Mouse (Mus musculus): ENCODE measurements at regions not wholly inside any gene's neighbourhood (a gene's known extent, or its start where the extent isn't known, plus 50 kb on each side); places are given as distances from the start of the nearest gene placed in this dataset.
"Not testable (repeated sequence)": the region's sequence is repeated elsewhere in the genome, so short reads cannot be mapped to it uniquely, and the experiment has no call there.

DNA sequence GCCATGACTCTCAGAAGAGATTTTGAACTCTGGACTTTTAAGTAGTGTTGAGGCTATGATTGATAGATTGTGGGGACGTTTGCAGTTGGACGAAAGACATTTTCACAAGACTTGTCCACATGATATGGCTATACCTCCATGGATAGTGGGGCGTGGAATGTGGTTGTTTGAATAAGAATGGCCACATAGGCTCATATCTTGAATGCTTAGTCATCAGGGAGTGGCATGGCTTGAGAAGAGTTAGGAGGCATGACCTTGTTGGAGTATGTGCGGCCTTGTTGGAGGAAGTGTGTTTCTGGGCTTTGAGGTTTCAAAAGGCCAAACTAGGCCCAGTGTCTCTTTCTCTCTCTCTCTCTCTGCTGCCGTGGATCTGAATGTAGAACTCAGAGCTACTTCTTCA, 204.7 kb upstream of the Pclo start:
- DNase-seq, result no peak

DNA sequence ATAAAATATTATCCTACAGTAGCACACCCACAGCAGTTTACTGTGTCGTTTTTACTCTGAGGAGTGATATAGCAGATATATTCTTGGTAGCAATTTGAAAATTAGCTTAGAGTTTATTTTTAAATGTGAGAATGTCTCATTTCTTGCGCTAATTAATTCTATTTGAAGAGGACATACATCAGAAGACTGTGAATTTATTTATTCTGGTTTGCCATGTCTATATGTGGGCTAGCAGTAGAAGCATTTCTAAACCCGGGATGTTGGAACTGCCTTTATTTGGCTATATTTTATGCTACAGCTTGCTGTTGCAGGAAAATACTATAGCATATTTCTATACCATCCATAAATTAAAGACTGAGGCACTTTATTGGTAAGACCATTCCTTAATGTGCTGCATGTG, 203.0 kb upstream of the Pclo start:
- no peak for DNase-seq

DNA sequence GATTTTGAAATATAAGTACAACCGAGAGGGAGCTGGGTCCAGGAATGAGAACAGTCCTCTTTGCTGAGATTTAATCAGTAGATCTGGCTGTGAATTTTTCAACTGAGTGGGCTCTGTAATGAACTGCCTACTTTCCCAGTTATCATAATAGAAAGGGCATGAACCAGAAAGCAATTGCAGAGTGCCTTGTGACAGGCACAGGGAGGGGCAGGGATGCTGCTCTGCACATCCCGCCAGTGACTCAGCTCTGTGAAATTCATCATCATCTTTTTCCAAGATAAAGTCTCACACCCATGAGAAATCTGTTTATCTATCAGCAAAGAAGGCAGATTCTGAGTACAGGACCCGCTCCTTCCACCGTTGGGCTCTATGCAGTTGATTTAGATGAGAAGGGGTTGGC, 194.5 kb upstream of the Pclo start:
- no peak for DNase-seq

DNA sequence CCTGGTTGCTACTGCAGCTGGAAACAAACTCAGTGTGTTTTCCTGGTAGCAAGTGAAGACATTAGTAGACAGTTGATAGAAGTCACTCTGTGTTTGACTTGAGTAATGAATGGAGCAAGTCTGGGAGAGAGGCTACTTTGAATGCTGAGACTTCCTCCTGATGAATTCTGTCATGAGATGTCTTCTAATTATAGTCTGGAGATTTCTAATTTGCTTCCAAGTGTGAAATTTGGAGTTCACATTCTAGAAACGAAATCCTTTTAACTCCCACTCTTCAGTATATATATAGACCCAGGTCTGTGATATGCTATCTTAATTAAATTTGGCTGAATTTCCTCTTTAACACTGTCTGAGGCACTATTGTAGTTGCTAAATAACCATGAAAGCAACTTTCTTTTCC, 192.7 kb upstream of the Pclo start:
- no peak for DNase-seq

DNA sequence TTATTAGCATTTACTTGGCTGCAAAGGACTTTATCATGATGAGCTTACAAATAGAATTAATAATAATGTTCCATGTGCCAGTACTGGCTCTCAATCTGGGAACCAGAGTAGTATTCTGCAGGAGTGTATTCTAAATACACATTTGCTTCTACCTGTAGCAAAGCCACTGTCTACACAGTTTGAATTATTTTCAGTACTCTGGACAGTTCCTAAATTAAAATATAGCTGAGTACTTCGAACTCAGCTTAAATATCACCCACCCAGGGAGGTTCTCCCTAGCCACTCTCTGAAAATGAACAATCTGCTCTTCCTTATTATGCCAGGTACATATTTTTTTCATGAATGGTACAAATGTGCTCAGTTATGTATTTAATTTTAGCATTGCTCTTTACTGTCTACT, 154.3 kb upstream of the Pclo start:
- no peak for DNase-seq

DNA sequence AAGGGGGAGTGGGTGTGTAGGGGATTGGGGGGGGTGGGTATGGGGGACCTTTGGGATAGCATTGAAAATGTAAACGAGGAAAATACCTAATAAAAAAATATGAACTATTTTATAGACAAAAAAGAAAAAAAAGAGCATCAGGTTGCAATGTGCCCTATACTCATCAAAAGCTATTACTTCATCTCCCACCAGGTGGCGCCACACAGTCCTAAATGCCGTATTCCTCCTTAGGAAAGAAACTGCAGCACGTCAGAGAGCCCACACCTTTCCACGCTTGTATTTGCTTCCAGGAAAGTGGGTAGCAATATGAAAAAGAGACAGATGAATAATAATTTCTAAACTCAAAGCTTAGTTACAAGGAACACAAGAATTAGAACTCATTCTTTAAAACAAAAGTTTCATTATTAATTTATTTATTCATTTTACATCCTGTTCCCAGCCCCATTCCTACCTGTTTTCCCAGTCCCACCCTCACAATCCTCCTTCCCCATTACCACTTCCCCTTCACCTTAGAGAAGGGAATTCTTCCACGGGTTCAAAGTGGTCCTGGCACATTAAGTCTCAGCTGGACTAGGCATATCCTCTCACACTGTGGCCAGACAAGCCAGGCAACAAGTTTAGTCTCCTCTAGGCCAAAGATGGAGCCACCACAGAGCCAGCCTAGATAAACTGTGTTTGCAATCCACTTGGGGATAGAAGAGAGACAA, 125.4 kb upstream of the Pclo start:
- peak; percentile 72 to 89 for DNase-seq

DNA sequence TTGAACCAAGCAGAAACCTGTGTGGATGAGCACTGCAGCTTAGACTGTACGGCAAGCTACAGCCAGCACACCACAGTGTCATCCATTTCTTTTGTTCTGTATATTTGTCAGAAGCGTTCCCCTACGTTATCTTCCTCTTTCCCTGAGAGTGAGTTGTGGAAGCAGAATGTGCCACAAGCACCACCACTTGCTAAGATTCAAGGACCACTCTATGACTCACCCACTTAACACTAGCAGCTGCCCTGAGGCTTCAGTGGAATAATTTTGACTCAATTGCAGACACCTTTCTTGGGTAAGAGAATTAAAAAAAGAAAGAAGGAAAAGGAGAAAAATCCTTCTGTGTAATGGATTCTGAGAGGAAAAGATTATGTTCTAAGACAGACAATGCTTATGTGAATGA, 122.9 kb upstream of the Pclo start:
- no peak for DNase-seq

DNA sequence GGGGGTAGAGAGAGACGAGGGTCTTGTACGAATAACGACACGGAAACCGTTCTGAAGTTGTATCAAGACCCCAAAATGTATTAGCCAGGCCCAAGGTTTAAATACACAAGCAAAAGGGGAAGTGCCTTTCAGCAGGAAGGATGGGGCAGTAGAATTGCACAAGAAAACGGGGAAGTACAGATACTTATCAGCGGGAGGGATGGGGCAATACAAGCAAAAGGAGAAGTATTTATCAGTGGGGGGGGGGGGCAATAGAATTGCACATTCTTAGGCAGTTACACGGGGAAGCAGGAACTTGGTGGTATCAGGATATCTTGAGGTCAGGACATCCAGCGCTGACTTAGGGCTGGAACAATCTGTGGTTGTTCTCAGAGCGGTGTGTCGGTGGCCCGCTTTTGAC, 111.3 kb upstream of the Pclo start:
- not testable (repeated sequence) for DNase-seq

DNA sequence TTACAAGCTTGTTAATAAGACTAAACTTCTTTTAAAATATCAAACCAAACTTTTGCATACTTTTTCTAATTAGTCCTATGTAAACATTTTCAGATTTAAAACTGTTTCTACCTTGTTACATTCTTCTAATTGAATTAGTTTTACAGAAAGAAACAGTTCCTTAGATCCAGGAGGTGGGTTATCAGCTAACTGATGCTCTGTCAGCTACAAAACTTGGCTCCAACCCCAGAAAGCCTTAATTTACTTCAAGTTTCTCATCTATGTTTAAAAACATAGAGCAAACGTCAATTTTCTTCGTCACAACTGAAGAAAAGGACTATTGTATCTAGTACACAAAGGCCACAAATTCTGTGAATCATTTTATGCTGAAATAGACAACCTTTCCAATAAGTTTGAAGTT, 110.4 kb upstream of the Pclo start:
- no peak for DNase-seq

DNA sequence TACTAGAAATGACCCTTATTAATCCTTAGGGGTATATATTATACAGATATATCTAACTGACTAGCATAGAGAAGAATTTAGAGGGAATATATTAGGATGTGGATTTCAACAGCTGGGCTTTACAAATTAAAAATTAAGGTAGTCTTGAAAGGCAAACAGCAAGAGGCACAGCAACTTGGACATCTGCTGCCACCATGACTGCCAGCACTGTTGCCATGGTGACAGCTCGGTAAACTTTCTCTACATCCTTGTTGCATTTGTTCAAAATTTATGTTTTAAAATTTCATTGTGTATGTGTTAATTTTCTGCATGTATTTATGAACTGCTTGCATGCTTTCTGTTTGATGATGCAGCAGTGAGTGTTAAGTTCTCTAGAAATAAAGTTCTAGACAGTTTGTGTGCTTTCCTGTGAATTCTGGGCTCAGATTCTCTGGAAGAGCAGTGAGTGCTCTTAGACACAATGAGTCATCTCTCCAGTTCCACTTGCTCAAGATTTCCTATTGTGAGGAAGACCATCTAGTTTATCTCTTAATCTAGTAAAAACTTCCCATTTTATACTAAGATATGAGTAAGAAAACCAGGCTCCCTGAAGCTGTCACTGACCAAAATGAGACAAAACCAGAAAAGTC, 99.4 kb upstream of the Pclo start:
- DNase-seq, result peak in 1 of 2 experiments; percentile 5

DNA sequence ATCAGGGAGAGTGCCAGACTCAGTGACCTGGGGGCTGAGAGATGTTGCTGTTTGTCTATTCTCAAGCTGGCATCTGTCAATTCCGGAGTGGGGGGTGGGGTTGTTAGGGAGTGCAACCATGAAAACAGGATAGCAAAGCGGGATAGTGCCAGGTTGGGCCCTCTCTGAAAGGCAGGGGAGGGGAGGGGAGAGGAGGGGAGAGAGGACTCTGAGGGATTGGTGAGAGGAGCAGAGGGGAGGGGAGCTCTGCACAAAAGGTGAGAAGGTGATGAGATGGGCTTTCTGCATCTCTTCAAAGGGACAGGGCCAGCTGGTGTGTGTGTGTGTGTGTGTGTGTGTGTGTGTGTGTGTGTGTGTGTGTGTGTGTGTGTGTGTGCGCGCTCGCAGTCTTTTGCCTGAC, 61.6 kb upstream of the Pclo start:
- peak in 1 of 2 experiments; percentile 3 for DNase-seq
